Mouse (Mus musculus) neural tube, embryonic 14.5 days (tissue): ENCODE measurements around the gene Pde5a. TPM values are rescaled to one million over a fixed set of nuclear protein-coding genes. Genes with fewer than 3 reads are reported as not detected.

ENCODE experiments used
- ATAC-seq: fragments of 200-750 bp; cut with Nextera tagmentation; 2 replicates; pipeline ENCODE4 v1.8.0; 2017; ENCODE audit warnings: low read depth, mild to moderate bottlenecking, moderate TSS enrichment, moderate library complexity
- H3K27ac ChIP-seq: fragments of 300-500 bp; sonication (generic); 2 replicates; pipeline ENCODE4 v1.5.1; 2014; ENCODE audit warnings: low read depth, mild to moderate bottlenecking, control low read depth, low read length, moderate library complexity, mixed read lengths
- H3K27me3 ChIP-seq: fragments of 300-500 bp; sonication (generic); 2 replicates; pipeline ENCODE4 v1.6.1; 2014; ENCODE audit warnings: low read length; ENCODE audit not compliant: control insufficient read depth, insufficient read depth
- H3K36me3 ChIP-seq: fragments of 300-500 bp; sonication (generic); 2 replicates; pipeline ENCODE4 v1.6.1; 2014; ENCODE audit warnings: low read length, mixed read lengths; ENCODE audit not compliant: control insufficient read depth, insufficient read depth
- H3K4me1 ChIP-seq: fragments of 300-500 bp; sonication (generic); 2 replicates; pipeline ENCODE4 v1.6.1; 2014; ENCODE audit warnings: low read length; ENCODE audit not compliant: control insufficient read depth, insufficient read depth
- H3K4me2 ChIP-seq: fragments of 300-500 bp; sonication (generic); 2 replicates; pipeline ENCODE4 v1.6.1; 2014; ENCODE audit warnings: mild to moderate bottlenecking, low read depth, low read length, control low read depth
- H3K4me3 ChIP-seq: fragments of 300-500 bp; sonication (generic); 2 replicates; pipeline ENCODE4 v1.5.1; 2014; ENCODE audit warnings: low read depth, low read length, control low read depth, mixed read lengths
- H3K9ac ChIP-seq: fragments of 300-500 bp; sonication (generic); replicated peaks from 2 replicates; pipeline ENCODE4 v1.6.1; 2014; ENCODE audit warnings: low read depth, mild to moderate bottlenecking, control low read depth, low read length, mixed read lengths
- H3K9me3 ChIP-seq: fragments of 300-500 bp; sonication (generic); 2 replicates; pipeline ENCODE4 v1.6.1; 2016; ENCODE audit warnings: low read length; ENCODE audit not compliant: control insufficient read depth
- WGBS: fragments of 180-500 bp; shearing (Covaris S2); extraction: QIAGEN DNeasy Blood & Tissue Kit; methylation state at CpG from one replicate; pipeline ENCODE4 v1.1.7; 2014; 5-methylcytosine and 5-hydroxymethylcytosine counted together
- polyA plus RNA-seq: library from polyadenylated mRNA; unstranded; fragments of >200 nt; fragmentation: Nextera tagmentation; extraction: Ambion mirVana; gene quantifications from 2 replicates; pipeline ENCODE4 v1.2.1, GENCODE M21; 2014

Gene Pde5a
- polyA plus RNA-seq, 1 experiment from 2014 or later = 1.7 TPM

GRCm38 (mm10) chr3:122739460-122739859, 10.7 kb downstream of the Pde5a start:
- H3K9me3 ChIP-seq = no peaks in the 10 kb centered on the region
- no peak overlapping the region for H3K9ac ChIP-seq
- no peak overlapping the region for H3K4me3 ChIP-seq
- H3K4me2 ChIP-seq = no peak overlapping the region
- no peaks in the 10 kb centered on the region for H3K27me3 ChIP-seq
- no peak overlapping the region for H3K27ac ChIP-seq
- 94% methylated on average over 15 of the region's 15 CpGs for WGBS
- H3K4me1 ChIP-seq = no peaks in the 10 kb centered on the region
- no peak for ATAC-seq
- no peaks in the 10 kb centered on the region for H3K36me3 ChIP-seq

DNA sequence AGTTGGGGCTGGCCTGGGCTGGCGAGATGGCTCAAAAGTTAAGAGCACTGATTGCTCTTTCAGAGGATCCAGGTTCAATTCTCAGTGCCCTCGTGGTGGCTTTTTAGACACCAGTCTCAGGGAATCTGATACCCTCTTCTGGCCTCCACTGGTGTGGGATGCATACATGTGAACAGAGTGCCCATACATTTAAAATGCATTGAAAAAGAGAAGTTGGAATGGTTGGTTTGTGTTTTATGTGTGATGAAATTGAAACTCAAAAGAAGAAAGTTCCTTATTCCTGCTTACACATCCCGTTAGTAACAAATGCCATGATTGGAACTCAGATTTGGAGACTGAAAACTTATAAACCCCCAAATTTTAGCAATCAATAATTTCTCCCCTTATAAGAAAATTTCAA, 15.5 kb downstream of the Pde5a start:
- H3K4me3 ChIP-seq = no peak overlapping the region
- no peaks in the 10 kb centered on the region for H3K4me1 ChIP-seq
- H3K27ac ChIP-seq = no peak overlapping the region
- H3K27me3 ChIP-seq = no peaks in the 10 kb centered on the region
- H3K4me2 ChIP-seq = no peak overlapping the region
- no peaks in the 10 kb centered on the region for H3K36me3 ChIP-seq
- 94% methylated on average over 3 of the region's 3 CpGs for WGBS
- ATAC-seq = no peak
- no peak overlapping the region for H3K9ac ChIP-seq
- peaks cover 5% of the 10 kb centered on the region; the same call in 1 of the 2 replicates for H3K9me3 ChIP-seq

- Histone ChIP-seq H3K9ac (no peak overlapping the region), H3K4me1 (no peaks in the 10 kb centered on the region), H3K36me3 (no peaks in the 10 kb centered on the region), H3K27me3 (no peaks in the 10 kb centered on the region), H3K27ac (no peak overlapping the region), H3K4me3 (no peak overlapping the region), H3K4me2 (no peak overlapping the region), H3K9me3 (peaks cover 5% of the 10 kb centered on the region; the same call in 1 of the 2 replicates)
- no peak for ATAC-seq
- 85% methylated on average over 9 of the region's 9 CpGs for WGBS
Measured at GRCm38 (mm10) chr3:122747921-122748700, 19.4 kb downstream of the Pde5a start.

- Histone ChIP-seq H3K9ac (no peak overlapping the region), H3K27ac (no peak overlapping the region), H3K4me3 (no peak overlapping the region), H3K36me3 (no peaks in the 10 kb centered on the region), H3K4me1 (no peaks in the 10 kb centered on the region), H3K27me3 (no peaks in the 10 kb centered on the region), H3K4me2 (no peak overlapping the region), H3K9me3 (no peaks in the 10 kb centered on the region)
- ATAC-seq = no peak
- 81% methylated on average over 8 of the region's 8 CpGs for WGBS
Measured at GRCm38 (mm10) chr3:122763240-122763761, 34.6 kb downstream of the Pde5a start.

- no peak overlapping the region for H3K4me2 ChIP-seq
- H3K9ac ChIP-seq = no peak overlapping the region
- no peak for ATAC-seq
- WGBS = 49% methylated on average over 14 of the region's 14 CpGs
- no peak overlapping the region for H3K27ac ChIP-seq
- H3K9me3 ChIP-seq = no peaks in the 10 kb centered on the region
- H3K4me1 ChIP-seq = no peaks in the 10 kb centered on the region
- no peak overlapping the region for H3K4me3 ChIP-seq
- H3K27me3 ChIP-seq = no peaks in the 10 kb centered on the region
- H3K36me3 ChIP-seq = no peaks in the 10 kb centered on the region
Measured at GRCm38 (mm10) chr3:122763768-122764167, 35.0 kb downstream of the Pde5a start.

GRCm38 (mm10) chr3:122766930-122767329, 38.2 kb downstream of the Pde5a start:
- no peaks in the 10 kb centered on the region for H3K4me1 ChIP-seq
- no peak overlapping the region for H3K27ac ChIP-seq
- no peak overlapping the region for H3K4me2 ChIP-seq
- H3K9me3 ChIP-seq = no peaks in the 10 kb centered on the region
- H3K9ac ChIP-seq = no peak overlapping the region
- no peaks in the 10 kb centered on the region for H3K36me3 ChIP-seq
- WGBS = 51% methylated on average over 4 of the region's 4 CpGs
- no peaks in the 10 kb centered on the region for H3K27me3 ChIP-seq
- H3K4me3 ChIP-seq = no peak overlapping the region
- ATAC-seq = no peak

DNA sequence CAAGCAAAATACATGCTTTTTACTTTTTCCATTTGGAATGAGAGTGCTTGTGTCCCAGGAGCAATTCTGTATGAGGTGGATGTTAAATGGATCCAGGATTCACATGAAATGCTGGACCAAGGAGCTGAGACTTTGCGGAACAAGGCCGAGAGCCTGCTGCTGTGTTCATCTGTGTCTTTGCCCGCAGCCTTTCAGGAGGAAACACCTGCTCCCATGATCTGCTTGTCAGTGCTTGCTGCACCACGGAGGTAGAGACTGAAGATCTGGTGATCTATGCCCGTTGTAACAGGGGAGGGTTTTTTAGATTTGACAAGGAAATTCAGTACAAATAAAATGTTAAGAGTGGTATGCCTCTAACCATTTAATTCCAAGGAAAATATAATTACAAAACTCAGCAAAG, 39.1 kb downstream of the Pde5a start:
- ATAC-seq = no peak
- no peak overlapping the region for H3K4me3 ChIP-seq
- no peak overlapping the region for H3K27ac ChIP-seq
- H3K9me3 ChIP-seq = no peaks in the 10 kb centered on the region
- H3K4me1 ChIP-seq = no peaks in the 10 kb centered on the region
- H3K9ac ChIP-seq = no peak overlapping the region
- 60% methylated on average over 5 of the region's 5 CpGs for WGBS
- H3K36me3 ChIP-seq = no peaks in the 10 kb centered on the region
- no peaks in the 10 kb centered on the region for H3K27me3 ChIP-seq
- H3K4me2 ChIP-seq = no peak overlapping the region

DNA sequence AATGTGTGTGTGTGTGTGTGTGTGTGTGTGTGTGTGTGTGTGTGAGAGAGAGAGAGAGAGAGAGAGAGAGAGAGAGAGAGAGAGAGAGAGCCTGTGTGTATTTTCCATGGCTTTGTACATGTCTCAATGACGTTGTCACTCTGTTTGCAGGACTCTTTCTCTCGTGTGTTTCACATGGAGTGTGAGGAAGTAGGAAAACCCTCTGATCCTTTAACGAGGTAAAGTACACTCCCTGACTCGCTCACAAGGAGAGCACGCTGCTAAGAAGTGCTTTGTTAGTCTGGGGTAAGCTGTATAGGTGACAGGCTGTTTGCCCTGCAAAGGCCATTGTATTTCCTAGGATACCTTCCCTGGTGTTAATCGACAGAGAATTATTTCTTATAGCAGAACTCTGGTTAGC, 52.7 kb downstream of the Pde5a start:
- Histone ChIP-seq H3K27ac (no peak overlapping the region), H3K4me2 (no peak overlapping the region), H3K36me3 (no peaks in the 10 kb centered on the region), H3K9ac (no peak overlapping the region), H3K9me3 (no peaks in the 10 kb centered on the region), H3K4me1 (no peaks in the 10 kb centered on the region), H3K27me3 (no peaks in the 10 kb centered on the region), H3K4me3 (no peak overlapping the region)
- 73% methylated on average over 6 of the region's 6 CpGs for WGBS
- ATAC-seq = no peak

- no peaks in the 10 kb centered on the region for H3K4me1 ChIP-seq
- no peak overlapping the region for H3K9ac ChIP-seq
- H3K9me3 ChIP-seq = no peaks in the 10 kb centered on the region
- 65% methylated on average over 1 of the region's 1 CpGs for WGBS
- no peak overlapping the region for H3K27ac ChIP-seq
- no peak for ATAC-seq
- no peak overlapping the region for H3K4me2 ChIP-seq
- no peak overlapping the region for H3K4me3 ChIP-seq
- no peaks in the 10 kb centered on the region for H3K36me3 ChIP-seq
- no peaks in the 10 kb centered on the region for H3K27me3 ChIP-seq
Measured at GRCm38 (mm10) chr3:122784245-122784644, 55.5 kb downstream of the Pde5a start.
